Comparison of ENCODE assay signal across 9 mouse cellular contexts in the genomic region with DNA sequence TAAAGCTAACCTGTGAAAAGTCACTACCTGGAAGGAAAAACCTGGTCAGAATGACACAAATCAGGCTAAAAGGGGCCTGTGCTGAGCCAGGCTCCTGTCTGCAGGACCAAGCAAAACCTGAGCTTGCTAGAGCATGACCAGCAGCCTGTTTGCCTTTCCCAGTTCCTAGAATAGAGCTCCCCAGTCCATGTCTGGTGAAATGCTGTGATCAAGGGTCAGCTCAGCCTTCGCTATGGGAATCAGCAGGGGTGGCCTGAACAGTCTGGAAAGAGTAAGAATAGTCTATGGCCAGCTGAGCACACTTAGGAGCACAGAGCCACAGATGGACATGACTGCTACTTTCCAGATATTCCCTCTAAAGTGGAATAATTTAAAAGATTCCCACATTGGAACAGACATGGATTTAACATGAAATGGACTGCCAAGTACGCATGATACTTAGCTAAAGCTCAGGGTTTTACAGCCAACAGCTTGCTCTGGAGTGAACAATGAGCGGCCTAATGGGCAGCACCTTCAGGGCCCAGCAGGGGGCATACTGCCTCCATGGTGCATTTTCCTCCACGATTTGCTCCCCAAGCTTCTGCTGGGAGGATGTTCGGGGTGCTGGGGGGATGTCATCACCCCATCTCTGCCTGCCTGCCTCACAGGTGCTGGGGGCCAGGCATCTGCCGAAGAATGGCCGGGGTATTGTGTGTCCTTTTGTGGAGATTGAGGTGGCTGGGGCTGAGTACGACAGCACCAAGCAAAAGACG. TPM values are rescaled to one million over a fixed set of nuclear protein-coding genes. Genes with fewer than 3 reads are reported as not detected.
DNase-seq lines count a peak whose midpoint lies in the region; ATAC-seq and TF ChIP-seq lines count a peak whose summit lies in the region.
"Had no signal": no experiment of that assay in that cellular context is flagged by ENCODE, and none has a peak within 500 bp of the region (broad histone marks: within the 10 kb centered on the region; RNA-seq: fewer than 3 reads in every experiment).

No protein-coding gene starts in this region.

- TF ChIP-seq CTCF in forebrain, postnatal 0 days (IDR thresholded peaks at IDR 0.05; ENCODE audit: low read depth), result peak; percentile 76
- TF ChIP-seq CTCF in midbrain, postnatal 0 days (IDR thresholded peaks at IDR 0.05), result peak; percentile 73
- TF ChIP-seq CTCF in brain, embryonic 14.5 days (IDR thresholded peaks at IDR 0.05; ENCODE audit: borderline replicate concordance, extremely low read depth, insufficient read depth, insufficient read length), result peak; percentile 57

- ATAC-seq in forebrain, postnatal 0 days, result peak; percentile 30; the same call in 1 of the 2 replicates
- ATAC-seq in forebrain, embryonic 13.5 days, result no peak
- no peak for ATAC-seq in midbrain, postnatal 0 days (ENCODE audit: low FRiP score)
- ATAC-seq in midbrain, embryonic 13.5 days, result no peak

- H3K9ac ChIP-seq in forebrain, postnatal 0 days, result no peak overlapping the region
- no peak overlapping the region for H3K9ac ChIP-seq in forebrain, embryonic 13.5 days
- H3K9ac ChIP-seq in midbrain, postnatal 0 days (replicated peaks; ENCODE audit: low read length, poor library complexity, severe bottlenecking), result no peak overlapping the region
- no peak overlapping the region for H3K9ac ChIP-seq in midbrain, embryonic 13.5 days (replicated peaks)
- H3K9ac ChIP-seq: lung, embryonic 15.5 days had no signal

- DNase-seq in forebrain, postnatal 0 days, result peak; percentile 49
- no peak for DNase-seq in midbrain, postnatal 0 days (ENCODE audit: low spot score)
- no peak for DNase-seq in brain, embryonic 14.5 days (ENCODE audit: low read depth)
- DNase-seq in kidney, postnatal 36 days, result peak; percentile 47 to 79
- DNase-seq in retina, postnatal 1 day, result peak; percentile 31
- no peak for DNase-seq in spleen, postnatal 36 days (ENCODE audit: low spot score in 2 of 2)

- H3K4me1 ChIP-seq in forebrain, postnatal 0 days (ENCODE audit: insufficient read depth), result no peaks in the 10 kb centered on the region
- no peaks in the 10 kb centered on the region for H3K4me1 ChIP-seq in forebrain, embryonic 13.5 days
- no peaks in the 10 kb centered on the region for H3K4me1 ChIP-seq in midbrain, postnatal 0 days (ENCODE audit: insufficient read depth, low read length)
- no peaks in the 10 kb centered on the region for H3K4me1 ChIP-seq in midbrain, embryonic 13.5 days (replicated peaks)
- H3K4me1 ChIP-seq: lung, embryonic 15.5 days had no signal

- no peak for TF ChIP-seq POLR2A in brain, embryonic 14.5 days (IDR thresholded peaks at IDR 0.05; ENCODE audit: borderline replicate concordance, extremely low read depth, insufficient read depth, insufficient read length, poor library complexity, severe bottlenecking)

- H3K4me2 ChIP-seq in forebrain, postnatal 0 days (ENCODE audit: low read depth), result no peak overlapping the region
- H3K4me2 ChIP-seq in forebrain, embryonic 13.5 days, result no peak overlapping the region
- H3K4me2 ChIP-seq in midbrain, postnatal 0 days (ENCODE audit: low read depth, low read length, poor library complexity, severe bottlenecking), result no peak overlapping the region
- no peak overlapping the region for H3K4me2 ChIP-seq in midbrain, embryonic 13.5 days (replicated peaks)
- H3K4me2 ChIP-seq: lung, embryonic 15.5 days had no signal

- peaks cover 87% of the 10 kb centered on the region for H3K36me3 ChIP-seq in forebrain, postnatal 0 days (ENCODE audit: insufficient read depth)
- H3K36me3 ChIP-seq in forebrain, embryonic 13.5 days (ENCODE audit: poor library complexity, severe bottlenecking), result peaks cover 98% of the 10 kb centered on the region
- H3K36me3 ChIP-seq in midbrain, postnatal 0 days (ENCODE audit: insufficient read depth, low read length), result peaks cover 68% of the 10 kb centered on the region
- H3K36me3 ChIP-seq in midbrain, embryonic 13.5 days, result peaks cover 98% of the 10 kb centered on the region

- whole genome bisulfite sequencing in forebrain, postnatal 0 days, result 85% methylated on average over 9 of the region's 9 CpGs
- 89% methylated on average over 9 of the region's 9 CpGs for WGBS in forebrain, embryonic 13.5 days
- 86% methylated on average over 9 of the region's 9 CpGs for WGBS in midbrain, postnatal 0 days
- WGBS in midbrain, embryonic 13.5 days, result 90% methylated on average over 9 of the region's 9 CpGs

- H3K27me3 ChIP-seq in forebrain, postnatal 0 days (ENCODE audit: insufficient read depth, low read length), result no peaks in the 10 kb centered on the region
- no peaks in the 10 kb centered on the region for H3K27me3 ChIP-seq in forebrain, embryonic 13.5 days
- no peaks in the 10 kb centered on the region for H3K27me3 ChIP-seq in midbrain, postnatal 0 days (ENCODE audit: insufficient read depth, low read length)
- no peaks in the 10 kb centered on the region for H3K27me3 ChIP-seq in midbrain, embryonic 13.5 days
- H3K27me3 ChIP-seq: lung, embryonic 15.5 days had no signal

- H3K9me3 ChIP-seq in forebrain, postnatal 0 days (ENCODE audit: low read length), result no peaks in the 10 kb centered on the region
- no peaks in the 10 kb centered on the region for H3K9me3 ChIP-seq in forebrain, embryonic 13.5 days (replicated peaks)
- H3K9me3 ChIP-seq in midbrain, postnatal 0 days (ENCODE audit: low read length), result no peaks in the 10 kb centered on the region
- H3K9me3 ChIP-seq in midbrain, embryonic 13.5 days, result no peaks in the 10 kb centered on the region
- H3K9me3 ChIP-seq: lung, embryonic 15.5 days had no signal

- H3K4me3 ChIP-seq in forebrain, postnatal 0 days (ENCODE audit: low read depth, low read length), result no peak overlapping the region
- no peak overlapping the region for H3K4me3 ChIP-seq in forebrain, embryonic 13.5 days
- no peak overlapping the region for H3K4me3 ChIP-seq in midbrain, postnatal 0 days (ENCODE audit: low read depth, low read length)
- no peak overlapping the region for H3K4me3 ChIP-seq in midbrain, embryonic 13.5 days (replicated peaks)
- H3K4me3 ChIP-seq: lung, embryonic 15.5 days had no signal

- H3K27ac ChIP-seq in forebrain, postnatal 0 days (ENCODE audit: low read depth, low read length), result no peak overlapping the region
- H3K27ac ChIP-seq in forebrain, embryonic 13.5 days, result no peak overlapping the region
- H3K27ac ChIP-seq in midbrain, postnatal 0 days (ENCODE audit: low read depth, low read length), result no peak overlapping the region
- no peak overlapping the region for H3K27ac ChIP-seq in midbrain, embryonic 13.5 days
- H3K27ac ChIP-seq: lung, embryonic 15.5 days had no signal

RNA-seq across cellular contexts. Expression of a gene that starts 29.5 kb away (rescaled TPM):
- total RNA-seq in forebrain, postnatal 0 days (2014; rRNA removed), result 119 and 139 TPM in 2 replicates
- 36.9 and 48.2 TPM in 2 replicates for polyA plus RNA-seq in forebrain, postnatal 0 days (2015; fragmentation: Nextera tagmentation; extraction: Ambion mirVana)
- 66.8 and 70.1 TPM in 2 replicates for polyA plus RNA-seq in forebrain, embryonic 13.5 days (2015; fragmentation: Nextera tagmentation; extraction: Ambion mirVana)
- 88.7 and 134 TPM in 2 replicates for total RNA-seq in midbrain, postnatal 0 days (2014; rRNA removed)
- polyA plus RNA-seq in midbrain, postnatal 0 days (2015; fragmentation: Nextera tagmentation; extraction: Ambion mirVana), result 38.0 and 45.2 TPM in 2 replicates
- 68.2 and 74.3 TPM in 2 replicates for polyA plus RNA-seq in midbrain, embryonic 13.5 days (2015; fragmentation: Nextera tagmentation; extraction: Ambion mirVana)
- polyA plus RNA-seq in brain, embryonic 14.5 days (2012; rRNA removed), result 158 and 159 TPM in 2 replicates

Comparison
In these comparisons a context has a peak if more than half of its experiments do, and no peak if none do; other contexts are left out.
1. DNase-seq: peak in forebrain, postnatal 0 days (single experiment), kidney, postnatal 36 days (2 of 2) and retina, postnatal 1 day (single experiment); none in midbrain, postnatal 0 days (single experiment), brain, embryonic 14.5 days (single experiment) and spleen, postnatal 36 days (0 of 2).
2. Peak in every context shown above with its lines, with median percentiles within 50 percentile points of each other: CTCF ChIP-seq.